Mouse (Mus musculus): Measurements from ENCODE around the gene Serpinb3b. TPM values are rescaled to one million over a fixed set of nuclear protein-coding genes. Genes with fewer than 3 reads are reported as not detected.
"Not testable (repeated sequence)": the region's sequence is repeated elsewhere in the genome, so short reads cannot be mapped to it uniquely, and the experiment has no call there.

Gene Serpinb3b
- polyA plus RNA-seq (2015; fragmentation: Nextera tagmentation; extraction: Ambion mirVana): not detected in 2 replicates

GRCm38 (mm10) chr1:107278261-107278660 lies at the start of gene Serpinb3b, which contains the start of gene Serpinb3c:
Serpinb3b (minus strand) TSS chr1:107278361.
Serpinb3c (minus strand) TSS chr1:107278371.
- H3K27ac ChIP-seq (replicated peaks); ATAC-seq (ENCODE audit: low FRiP score); H3K4me1 ChIP-seq; H3K4me3 ChIP-seq (replicated peaks); H3K36me3 ChIP-seq; H3K4me2 ChIP-seq; H3K9ac ChIP-seq (replicated peaks); H3K9me3 ChIP-seq (replicated peaks); H3K27me3 ChIP-seq (replicated peaks): not testable (repeated sequence)

GRCm38 (mm10) chr1:107243170-107243569 lies 35.0 kb downstream of the Serpinb3b start:
- not testable (repeated sequence) for H3K4me1 ChIP-seq; H3K27me3 ChIP-seq (replicated peaks); H3K9me3 ChIP-seq (replicated peaks); H3K4me3 ChIP-seq (replicated peaks); H3K36me3 ChIP-seq; H3K4me2 ChIP-seq; H3K27ac ChIP-seq (replicated peaks); H3K9ac ChIP-seq (replicated peaks)
- ATAC-seq (ENCODE audit: low FRiP score): peak; percentile 83; the same call in 1 of the 2 replicates
- 49% methylated on average over 3 of the region's 3 CpGs for WGBS

- H3K9ac ChIP-seq (replicated peaks); H3K36me3 ChIP-seq; H3K4me1 ChIP-seq; H3K9me3 ChIP-seq (replicated peaks); H3K27me3 ChIP-seq (replicated peaks); H3K4me3 ChIP-seq (replicated peaks); H3K27ac ChIP-seq (replicated peaks); ATAC-seq (ENCODE audit: low FRiP score); H3K4me2 ChIP-seq: not testable (repeated sequence)
- 88% methylated on average over 1 of the region's 1 CpGs for WGBS
Measured at GRCm38 (mm10) chr1:107217276-107217675, 60.9 kb downstream of the Serpinb3b start.

GRCm38 (mm10) chr1:107127453-107127852 lies 150.7 kb downstream of the Serpinb3b start:
- not testable (repeated sequence) for H3K27me3 ChIP-seq (replicated peaks); H3K9me3 ChIP-seq (replicated peaks); ATAC-seq (ENCODE audit: low FRiP score); H3K27ac ChIP-seq (replicated peaks); H3K36me3 ChIP-seq; H3K4me3 ChIP-seq (replicated peaks); H3K9ac ChIP-seq (replicated peaks); H3K4me1 ChIP-seq; H3K4me2 ChIP-seq

Other genes with a start within 250 kb of the Serpinb3b start
- 0.75 TPM in 1 of 2 replicates, not detected in the other for gene Serpinb3a, start 226.1 kb downstream of the Serpinb3b start, polyA plus RNA-seq (2015; fragmentation: Nextera tagmentation; extraction: Ambion mirVana)
- not detected in 2 replicates for gene Serpinb3d, start 194.9 kb downstream of the Serpinb3b start, polyA plus RNA-seq (2015; fragmentation: Nextera tagmentation; extraction: Ambion mirVana)
- gene Serpinb3c, start within 50 bp of the Serpinb3b start, polyA plus RNA-seq (2015; fragmentation: Nextera tagmentation; extraction: Ambion mirVana): 0.10 TPM in 1 of 2 replicates, not detected in the other
- 0.59 TPM in 1 of 2 replicates, not detected in the other for gene Serpinb11, start 82.8 kb upstream of the Serpinb3b start, polyA plus RNA-seq (2015; fragmentation: Nextera tagmentation; extraction: Ambion mirVana)
- 0.36 and 0.41 TPM in 2 replicates for gene Serpinb7, start 121.3 kb upstream of the Serpinb3b start, polyA plus RNA-seq (2015; fragmentation: Nextera tagmentation; extraction: Ambion mirVana)
- 0.40 TPM in 1 of 2 replicates, not detected in the other for gene Serpinb2, start 233.1 kb upstream of the Serpinb3b start, polyA plus RNA-seq (2015; fragmentation: Nextera tagmentation; extraction: Ambion mirVana)